Mouse (Mus musculus) cerebellum, adult 18-20 months (tissue): ENCODE data around the gene Nme2.
"Not testable (repeated sequence)": the region's sequence is repeated elsewhere in the genome, so short reads cannot be mapped to it uniquely, and the experiment has no call there.

Source experiments
- DNase-seq, 2 experiments: peaks; one replicate each; pipeline ENCODE4 v3.0.0; 2021

The Nme2 gene

DNA sequence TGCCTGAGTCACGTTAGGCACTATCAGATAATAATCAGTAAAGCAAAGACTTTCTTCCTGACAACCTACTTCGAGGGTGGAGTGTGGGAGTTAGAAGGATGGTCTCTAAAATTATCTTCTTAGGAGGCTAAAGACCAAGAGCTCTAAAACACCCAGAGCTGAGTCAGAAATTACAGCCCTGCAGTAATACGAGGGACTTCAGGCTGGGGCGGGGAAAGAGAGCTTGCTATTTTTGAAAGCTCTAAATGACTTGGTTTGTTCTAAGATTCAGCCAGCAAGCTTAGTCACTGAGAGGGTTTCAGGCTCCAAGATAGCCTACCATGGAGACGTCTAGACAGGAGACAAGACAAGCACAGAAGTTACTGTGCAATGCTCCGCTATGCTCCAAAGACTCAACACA is 9.3 kb upstream of the Nme2 start:
- DNase-seq, result no peak

DNA sequence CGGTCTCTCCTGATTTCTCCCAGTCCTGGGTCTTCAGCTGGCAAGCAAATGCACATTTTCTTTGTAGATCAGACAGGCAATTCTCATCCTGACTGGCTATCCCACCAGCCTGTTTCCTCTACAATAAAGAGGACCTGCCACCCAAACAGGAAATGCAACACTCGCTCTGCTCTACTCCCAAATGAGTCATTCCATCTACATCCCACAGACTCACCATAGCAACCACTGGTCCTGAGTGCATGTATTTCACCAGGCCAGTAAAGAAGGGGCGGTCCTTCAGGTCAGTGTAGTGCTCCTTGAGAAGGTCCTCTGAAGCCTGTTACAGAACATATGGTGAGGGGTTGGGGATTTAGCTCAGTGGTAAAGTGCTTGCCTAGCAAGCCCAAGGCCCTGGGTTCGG is 7.0 kb upstream of the Nme2 start:
- no peak for DNase-seq

GRCm38 (mm10) chr11:93961482-93961881 is 5.4 kb upstream of the Nme2 start:
- no peak for DNase-seq

- DNase-seq, result no peak
Measured at GRCm38 (mm10) chr11:93957746-93958145, 1.7 kb upstream of the Nme2 start.

- no peak for DNase-seq
Measured at GRCm38 (mm10) chr11:93957031-93957555, 1.0 kb upstream of the Nme2 start.

GRCm38 (mm10) chr11:93955256-93956150 is 556 bp downstream of the Nme2 start:
- DNase-seq, result peak; percentile 80 to 88

GRCm38 (mm10) chr11:93954738-93955255 is 1.3 kb downstream of the Nme2 start:
- peak in 1 of 2 experiments; percentile 16 for DNase-seq

DNA sequence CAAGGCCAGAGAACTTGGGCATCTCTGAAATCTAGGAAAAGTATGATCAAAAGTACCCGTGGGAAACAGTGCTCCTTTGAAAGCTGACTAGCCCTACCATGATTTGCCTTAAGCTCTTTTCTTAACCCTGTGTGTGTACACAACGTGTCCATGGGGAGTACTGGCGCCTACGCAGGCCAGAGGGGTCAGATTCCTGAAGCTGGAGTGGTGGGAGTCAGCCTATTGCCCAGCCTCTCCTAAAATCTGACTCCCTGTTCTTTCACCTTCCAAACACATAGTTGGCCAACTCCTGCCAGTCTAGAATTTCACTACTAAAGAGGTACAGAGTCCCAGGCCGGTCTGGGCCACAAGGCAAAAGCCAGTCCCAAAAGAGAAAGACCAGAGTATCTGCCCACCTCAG is 3.7 kb downstream of the Nme2 start:
- no peak for DNase-seq

GRCm38 (mm10) chr11:93950045-93950444 is 6.0 kb downstream of the Nme2 start:
- DNase-seq, result no peak

- no peak for DNase-seq
Measured at GRCm38 (mm10) chr11:93948887-93949567, 7.0 kb downstream of the Nme2 start.

GRCm38 (mm10) chr11:93944986-93945385 is 11.1 kb downstream of the Nme2 start:
- no peak for DNase-seq

DNA sequence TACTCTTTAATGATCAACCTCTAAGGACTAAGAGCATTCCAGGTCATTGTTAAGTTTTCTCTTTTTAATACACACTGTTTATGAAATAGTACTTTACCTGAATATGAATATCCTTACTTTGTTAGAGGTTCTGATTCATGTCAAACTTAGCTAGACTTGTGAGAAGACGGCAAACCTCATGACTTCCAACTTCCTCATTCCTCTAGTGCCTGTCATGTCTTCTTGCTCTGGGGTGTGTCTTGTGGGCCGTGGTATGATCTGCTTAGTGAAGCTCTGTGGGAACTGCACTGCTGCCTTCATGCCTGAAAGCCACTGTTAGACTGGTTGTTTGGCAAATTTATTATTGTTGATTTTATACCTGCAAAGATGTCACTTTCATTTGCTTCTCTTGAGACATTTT is 15.2 kb downstream of the Nme2 start:
- no peak for DNase-seq

- DNase-seq, result no peak
Measured at GRCm38 (mm10) chr11:93929106-93929505, 27.0 kb downstream of the Nme2 start.

DNA sequence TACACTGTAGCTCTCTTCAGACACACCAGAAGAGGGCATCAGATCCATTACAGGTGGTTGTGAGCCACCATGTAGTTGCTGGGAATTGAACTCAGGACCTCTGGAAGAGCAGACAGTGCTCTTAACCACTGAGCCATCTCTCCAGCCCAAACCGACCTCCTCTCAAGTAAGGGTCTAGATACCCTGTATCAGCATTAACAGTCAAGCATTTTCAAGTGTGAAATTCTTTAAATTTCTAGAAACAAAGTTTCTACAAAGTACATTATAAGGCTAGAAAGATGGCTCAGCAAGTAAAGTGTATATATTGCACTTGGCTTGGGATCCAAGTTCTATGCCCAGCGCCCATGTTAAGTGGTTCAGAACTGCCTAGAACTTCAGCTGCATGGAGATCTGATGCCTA is 41.0 kb downstream of the Nme2 start:
- not testable (repeated sequence) for DNase-seq

DNA sequence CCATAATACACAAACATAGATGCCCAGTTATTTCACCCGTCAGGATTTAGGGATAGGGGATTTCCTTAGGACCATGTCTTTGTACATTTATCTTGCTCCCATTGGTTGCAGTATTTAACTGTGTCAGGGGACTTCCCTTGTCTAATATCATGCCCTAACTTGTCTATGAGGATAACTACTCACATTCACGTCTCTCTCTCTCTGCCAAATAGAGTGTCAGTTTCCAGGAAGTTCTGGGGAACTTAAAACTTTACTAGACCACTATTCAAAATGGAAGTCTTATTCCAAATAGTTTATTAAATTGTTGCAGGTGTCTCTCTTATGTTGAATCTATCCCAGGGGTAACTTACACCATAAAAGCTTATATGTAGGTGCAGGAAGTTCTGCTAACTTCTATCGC is 44.5 kb downstream of the Nme2 start:
- no peak for DNase-seq

- no peak for DNase-seq
Measured at GRCm38 (mm10) chr11:93908829-93909228, 47.2 kb downstream of the Nme2 start.

DNA sequence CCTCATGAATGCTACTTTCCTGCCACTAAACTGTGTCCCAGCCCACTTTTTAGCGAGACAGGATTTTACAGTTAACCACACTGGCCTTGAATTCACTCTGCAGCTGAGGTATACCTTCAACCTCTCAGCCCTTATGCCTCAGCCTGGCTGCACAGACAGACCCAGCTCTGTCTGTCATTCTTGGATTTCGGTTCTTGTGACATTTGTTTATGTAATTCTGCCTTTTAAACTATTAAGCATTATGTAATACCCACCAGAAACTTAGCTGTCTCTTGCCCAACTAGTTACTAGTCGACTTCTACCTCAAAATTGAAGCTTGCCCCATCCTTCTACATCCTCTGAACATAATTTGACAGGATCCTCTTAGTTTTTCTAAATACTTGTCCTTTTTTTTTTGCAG is 48.2 kb downstream of the Nme2 start:
- DNase-seq, result no peak

GRCm38 (mm10) chr11:93906834-93907233 is 49.2 kb downstream of the Nme2 start:
- no peak for DNase-seq
